Mouse (Mus musculus): ENCODE measurements around the gene Btbd6. TPM values are rescaled to one million over a fixed set of nuclear protein-coding genes. Genes with fewer than 3 reads are reported as not detected.

Btbd6 gene
- polyA plus RNA-seq, 1 experiment from 2014 or later = 6.3 TPM

DNA sequence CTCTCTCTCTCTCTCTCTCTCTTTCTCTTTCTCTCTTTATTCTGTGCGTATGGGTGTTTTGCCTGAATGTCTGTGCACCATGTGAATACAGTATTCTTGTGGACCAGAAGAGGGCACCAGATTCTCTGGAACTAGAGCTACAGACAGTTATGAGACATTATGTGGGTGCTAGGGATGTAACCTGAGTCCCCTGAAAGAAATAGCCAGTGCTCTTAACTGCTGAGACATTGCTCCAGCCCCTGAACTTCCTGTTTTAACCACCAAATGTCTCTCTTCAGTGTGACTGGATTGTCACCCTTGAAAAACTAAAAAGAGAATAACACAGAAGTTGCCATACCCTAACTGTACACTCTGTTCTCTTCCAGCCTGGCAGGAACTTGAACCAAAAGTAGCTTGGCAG, 50.3 kb downstream of the Btbd6 start:
- H3K9ac ChIP-seq = no peak overlapping the region
- no peaks in the 10 kb centered on the region for H3K27me3 ChIP-seq
- 96% methylated on average over 1 of the region's 1 CpGs for WGBS (ENCODE audit: insufficient replicate concordance)
- DNase-seq = no peak
- no peak for ATAC-seq (ENCODE audit: low read depth)
- peaks cover 32% of the 10 kb centered on the region for H3K4me1 ChIP-seq (replicated peaks)
- H3K27ac ChIP-seq = no peak overlapping the region
- no peaks in the 10 kb centered on the region for H3K9me3 ChIP-seq (replicated peaks)
- H3K4me2 ChIP-seq = no peak overlapping the region
- H3K36me3 ChIP-seq = peaks cover 49% of the 10 kb centered on the region
- no peak overlapping the region for H3K4me3 ChIP-seq (replicated peaks)

DNA sequence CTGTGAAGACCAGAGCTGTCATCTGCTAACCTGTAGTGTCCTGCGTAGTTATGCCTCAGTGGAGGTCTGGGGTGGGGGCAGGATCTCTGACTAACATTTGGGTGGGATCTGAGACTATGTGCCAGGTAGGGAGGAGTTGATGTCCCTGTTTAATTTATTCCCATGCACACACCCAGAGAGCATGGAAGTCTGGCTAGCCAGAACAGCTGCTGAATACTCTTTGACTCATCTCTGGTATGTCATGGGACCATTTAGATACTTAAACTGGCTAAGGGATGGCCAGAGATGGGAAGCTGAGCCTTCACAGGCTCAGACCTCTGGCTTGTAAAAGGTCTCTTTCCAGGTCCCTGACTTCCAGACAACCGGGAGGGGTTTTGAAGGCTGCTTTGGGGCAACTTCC, 51.2 kb downstream of the Btbd6 start:
- Histone ChIP-seq H3K27ac (no peak overlapping the region), H3K27me3 (no peaks in the 10 kb centered on the region), H3K4me3 (replicated peaks) (no peak overlapping the region), H3K4me1 (replicated peaks) (peaks cover 42% of the 10 kb centered on the region), H3K36me3 (peaks cover 46% of the 10 kb centered on the region), H3K4me2 (no peak overlapping the region), H3K9me3 (replicated peaks) (no peaks in the 10 kb centered on the region), H3K9ac (no peak overlapping the region)
- 80% methylated on average over 2 of the region's 2 CpGs for WGBS (ENCODE audit: insufficient replicate concordance)
- no peak for ATAC-seq (ENCODE audit: low read depth)
- no peak for DNase-seq

DNA sequence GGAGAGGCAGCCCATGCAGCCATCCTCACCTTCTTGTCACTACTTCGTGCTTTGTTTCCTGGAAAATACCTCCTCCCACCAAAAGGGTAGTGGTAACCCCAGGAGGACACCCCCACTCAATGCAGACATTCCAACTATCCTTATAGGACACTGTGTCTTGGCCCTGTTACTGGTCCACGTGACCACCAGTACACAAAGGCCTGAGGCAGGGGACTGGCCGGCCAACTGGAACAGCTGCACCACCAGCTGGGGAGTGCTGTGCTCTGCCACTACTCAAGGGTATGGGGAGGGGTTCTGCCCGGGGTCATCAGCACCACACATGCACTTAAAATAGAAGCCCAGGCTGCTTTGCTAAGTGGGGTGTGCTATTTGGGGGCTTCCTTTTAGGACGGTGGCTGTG, 51.8 kb downstream of the Btbd6 start:
- Histone ChIP-seq H3K9me3 (replicated peaks) (no peaks in the 10 kb centered on the region), H3K4me3 (replicated peaks) (no peak overlapping the region), H3K27me3 (no peaks in the 10 kb centered on the region), H3K4me2 (no peak overlapping the region), H3K9ac (no peak overlapping the region), H3K36me3 (peaks cover 49% of the 10 kb centered on the region), H3K4me1 (replicated peaks) (peaks cover 43% of the 10 kb centered on the region), H3K27ac (no peak overlapping the region)
- no peak for DNase-seq
- 71% methylated on average over 5 of the region's 5 CpGs for WGBS (ENCODE audit: insufficient replicate concordance)
- ATAC-seq (ENCODE audit: low read depth) = no peak

Other genes with a start within 250 kb of the Btbd6 start
- gene Pld4, start 215.8 kb upstream of the Btbd6 start, polyA plus RNA-seq (2015; fragmentation: Nextera tagmentation; extraction: Ambion mirVana) = 9.6 and 11.0 TPM in 2 replicates
- gene Ahnak2, start 173.8 kb upstream of the Btbd6 start, polyA plus RNA-seq (2015; fragmentation: Nextera tagmentation; extraction: Ambion mirVana) = 0.13 and 0.15 TPM in 2 replicates
- 0.71 and 0.83 TPM in 2 replicates for gene Clba1, start 167.5 kb upstream of the Btbd6 start, polyA plus RNA-seq (2015; fragmentation: Nextera tagmentation; extraction: Ambion mirVana)
- gene Cdca4, start 147.1 kb upstream of the Btbd6 start, polyA plus RNA-seq (2015; fragmentation: Nextera tagmentation; extraction: Ambion mirVana) = 69.5 and 76.9 TPM in 2 replicates
- gene Gpr132, start 108.3 kb upstream of the Btbd6 start, polyA plus RNA-seq (2015; fragmentation: Nextera tagmentation; extraction: Ambion mirVana) = 0.23 and 0.30 TPM in 2 replicates
- gene Jag2, start 46.7 kb upstream of the Btbd6 start, polyA plus RNA-seq (2015; fragmentation: Nextera tagmentation; extraction: Ambion mirVana) = 0.13 and 0.20 TPM in 2 replicates
- gene Nudt14, start 34.4 kb upstream of the Btbd6 start, polyA plus RNA-seq (2015; fragmentation: Nextera tagmentation; extraction: Ambion mirVana) = 14.7 and 15.2 TPM in 2 replicates
- 28.3 and 28.8 TPM in 2 replicates for gene Brf1, start 24.2 kb downstream of the Btbd6 start, polyA plus RNA-seq (2015; fragmentation: Nextera tagmentation; extraction: Ambion mirVana)
- 5.2 and 6.2 TPM in 2 replicates for gene Pacs2, start 38.0 kb downstream of the Btbd6 start, polyA plus RNA-seq (2015; fragmentation: Nextera tagmentation; extraction: Ambion mirVana)
- not detected in 2 replicates for gene Tex22, start 98.0 kb downstream of the Btbd6 start, polyA plus RNA-seq (2015; fragmentation: Nextera tagmentation; extraction: Ambion mirVana)
- 4.8 and 6.1 TPM in 2 replicates for gene Mta1, start 121.8 kb downstream of the Btbd6 start, polyA plus RNA-seq (2015; fragmentation: Nextera tagmentation; extraction: Ambion mirVana)
- gene Crip2, start 163.8 kb downstream of the Btbd6 start, polyA plus RNA-seq (2015; fragmentation: Nextera tagmentation; extraction: Ambion mirVana) = 47.9 and 50.4 TPM in 2 replicates
- gene Crip1, start 169.8 kb downstream of the Btbd6 start, polyA plus RNA-seq (2015; fragmentation: Nextera tagmentation; extraction: Ambion mirVana) = 84.5 and 94.1 TPM in 2 replicates
- 12.0 and 12.9 TPM in 2 replicates for gene Tedc1, start 179.9 kb downstream of the Btbd6 start, polyA plus RNA-seq (2015; fragmentation: Nextera tagmentation; extraction: Ambion mirVana)
- 0.46 and 0.52 TPM in 2 replicates for gene Tmem121, start 209.4 kb downstream of the Btbd6 start, polyA plus RNA-seq (2015; fragmentation: Nextera tagmentation; extraction: Ambion mirVana)

All from liver, embryonic 13.5 days (tissue).